Mouse (Mus musculus): ENCODE measurements around the gene Phf21a. TPM values are rescaled to one million over a fixed set of nuclear protein-coding genes. Genes with fewer than 3 reads are reported as not detected.

The Phf21a gene
- total RNA-seq, 2 experiments from 2014 or later: 33.4 to 69.2 TPM

DNA sequence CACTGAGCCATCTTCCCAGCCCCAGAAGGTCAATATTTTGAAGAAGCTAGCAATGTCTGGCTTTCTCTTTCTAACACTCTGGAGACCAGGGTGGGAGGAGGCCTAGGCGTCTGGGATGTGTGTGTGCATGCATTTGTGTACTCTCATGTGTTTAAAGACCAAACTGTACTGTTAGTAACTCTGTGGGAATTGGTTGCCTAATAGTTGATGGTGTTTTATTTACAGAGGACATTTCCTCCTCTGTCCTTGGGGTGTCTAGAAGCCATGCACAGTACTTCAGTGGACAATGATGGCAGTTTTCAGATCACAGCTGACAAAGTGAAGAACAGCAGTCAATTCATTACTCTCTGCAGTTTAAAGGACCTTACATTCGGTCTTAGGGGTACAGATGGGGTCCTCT is 254.3 kb downstream of the Phf21a start:
- ATAC-seq (replicated peaks; ENCODE audit: poor library complexity, severe bottlenecking): no peak

DNA sequence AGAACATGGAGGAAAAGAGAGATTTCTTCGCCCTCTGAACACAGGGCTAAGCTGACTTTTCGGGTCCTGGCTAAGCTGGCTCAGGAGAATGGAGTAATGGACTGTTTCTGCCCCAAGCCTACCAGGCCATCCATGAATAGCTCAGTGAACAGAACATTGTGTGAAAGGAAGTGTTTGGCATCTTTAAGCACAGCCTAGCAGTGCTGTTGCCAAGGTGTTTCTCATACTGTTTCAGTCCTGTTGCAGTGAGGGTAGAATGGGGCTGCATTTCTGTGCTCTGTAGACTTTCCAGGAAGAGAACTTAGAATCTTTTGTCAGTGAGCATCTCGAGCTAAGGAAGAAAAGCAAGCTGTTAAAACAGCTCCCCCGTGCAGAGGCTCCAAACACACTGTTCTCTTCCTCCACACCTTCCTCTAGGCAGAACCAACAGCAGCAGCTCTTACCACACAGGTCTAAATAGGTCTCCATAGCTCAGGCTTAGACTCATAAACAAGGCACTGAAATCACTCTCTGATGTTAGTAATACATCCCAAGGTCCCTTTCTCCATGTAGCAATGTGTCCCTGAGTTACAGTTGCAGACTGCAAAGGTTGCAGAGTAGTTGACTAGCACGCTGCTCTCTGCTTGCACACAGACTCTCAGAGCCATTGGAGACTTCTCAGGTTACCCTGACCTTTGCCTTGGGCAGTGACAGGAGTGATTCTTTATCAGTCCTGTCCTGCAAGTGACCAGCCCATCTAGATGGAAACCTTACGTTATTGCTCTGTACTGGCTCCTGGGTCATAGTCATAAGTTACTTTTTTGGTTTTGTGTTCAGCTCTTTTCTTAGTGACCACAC is 256.9 kb downstream of the Phf21a start:
- no peak for ATAC-seq (replicated peaks; ENCODE audit: poor library complexity, severe bottlenecking)

DNA sequence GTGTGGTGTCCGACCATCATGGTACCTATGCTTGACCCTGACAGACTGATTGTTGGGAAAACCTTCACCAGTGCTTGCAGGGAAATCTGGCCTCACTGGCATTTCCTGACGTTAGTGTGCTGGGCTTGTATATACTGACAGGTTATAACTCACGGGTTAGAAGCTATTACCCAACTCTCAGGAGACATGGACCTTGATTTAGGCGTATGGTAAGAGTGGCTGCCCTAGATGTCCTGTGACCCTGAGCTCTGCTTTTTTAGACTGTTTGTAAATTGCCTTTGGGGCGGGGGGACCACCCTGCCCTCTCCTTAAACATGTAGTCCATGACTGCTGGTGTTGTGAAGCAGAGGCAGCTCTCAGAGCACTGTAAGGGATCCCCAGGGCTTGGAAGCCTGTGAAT is 257.8 kb downstream of the Phf21a start:
- no peak for ATAC-seq (replicated peaks; ENCODE audit: poor library complexity, severe bottlenecking)

DNA sequence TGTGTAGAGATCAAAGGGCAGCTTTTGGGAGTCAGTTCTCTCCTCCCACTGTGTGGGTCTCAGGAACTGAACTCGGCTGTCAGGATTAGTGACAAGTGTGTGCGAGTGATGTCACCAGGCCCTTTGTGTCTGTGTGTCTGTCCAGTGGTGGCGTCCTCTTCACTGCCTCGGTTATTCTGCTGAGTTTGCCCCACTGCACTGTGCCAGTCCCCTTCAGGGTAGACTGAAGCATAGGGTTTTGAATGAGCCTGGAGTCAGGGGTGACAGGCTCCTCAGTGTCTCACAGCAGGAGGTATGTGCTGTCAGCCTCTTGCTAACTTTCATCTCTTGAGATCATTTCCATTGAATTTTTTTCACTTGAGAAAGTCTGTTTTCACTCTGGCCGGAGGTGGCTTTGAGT is 260.5 kb downstream of the Phf21a start:
- ATAC-seq (replicated peaks; ENCODE audit: poor library complexity, severe bottlenecking): no peak

DNA sequence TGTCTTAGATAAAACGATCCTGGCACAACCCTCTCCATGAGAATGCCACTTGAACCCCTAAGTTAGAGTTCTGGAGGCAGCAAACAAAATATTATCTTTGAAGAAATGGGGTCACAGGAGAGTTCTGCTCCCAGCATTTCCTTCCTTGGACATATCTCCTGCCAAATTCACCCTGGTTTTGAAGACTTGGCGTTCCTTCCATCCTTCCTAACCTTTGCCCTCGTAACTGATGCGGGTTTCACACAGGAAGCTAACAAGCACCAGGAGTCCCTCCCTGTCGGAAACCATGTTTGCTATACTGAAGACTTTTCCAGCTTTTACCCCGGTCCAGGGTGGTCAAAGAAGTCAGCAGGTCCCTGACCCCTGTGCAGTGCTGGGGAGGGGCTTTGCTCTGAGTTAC is 261.3 kb downstream of the Phf21a start:
- ATAC-seq (replicated peaks; ENCODE audit: poor library complexity, severe bottlenecking): no peak

DNA sequence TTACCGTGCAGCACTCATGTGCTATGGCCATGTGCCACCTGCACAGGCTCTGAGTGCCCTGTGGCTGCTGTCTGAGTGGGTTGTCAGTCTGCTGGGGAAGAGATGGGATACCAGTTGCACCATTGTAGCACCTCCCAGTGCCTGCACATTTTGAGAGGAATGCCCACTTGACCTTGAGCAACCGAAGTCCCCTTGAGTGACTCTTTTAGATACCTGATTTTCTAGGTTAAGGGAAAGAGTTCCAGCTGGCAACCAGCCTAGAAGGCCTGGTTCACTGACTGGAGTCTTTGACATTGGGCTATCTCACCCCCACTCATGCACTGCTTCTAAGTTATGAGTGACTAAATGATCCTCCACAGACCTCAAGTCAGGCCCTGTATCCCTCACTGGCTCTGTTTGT is 266.4 kb downstream of the Phf21a start:
- no peak for ATAC-seq (replicated peaks; ENCODE audit: poor library complexity, severe bottlenecking)

DNA sequence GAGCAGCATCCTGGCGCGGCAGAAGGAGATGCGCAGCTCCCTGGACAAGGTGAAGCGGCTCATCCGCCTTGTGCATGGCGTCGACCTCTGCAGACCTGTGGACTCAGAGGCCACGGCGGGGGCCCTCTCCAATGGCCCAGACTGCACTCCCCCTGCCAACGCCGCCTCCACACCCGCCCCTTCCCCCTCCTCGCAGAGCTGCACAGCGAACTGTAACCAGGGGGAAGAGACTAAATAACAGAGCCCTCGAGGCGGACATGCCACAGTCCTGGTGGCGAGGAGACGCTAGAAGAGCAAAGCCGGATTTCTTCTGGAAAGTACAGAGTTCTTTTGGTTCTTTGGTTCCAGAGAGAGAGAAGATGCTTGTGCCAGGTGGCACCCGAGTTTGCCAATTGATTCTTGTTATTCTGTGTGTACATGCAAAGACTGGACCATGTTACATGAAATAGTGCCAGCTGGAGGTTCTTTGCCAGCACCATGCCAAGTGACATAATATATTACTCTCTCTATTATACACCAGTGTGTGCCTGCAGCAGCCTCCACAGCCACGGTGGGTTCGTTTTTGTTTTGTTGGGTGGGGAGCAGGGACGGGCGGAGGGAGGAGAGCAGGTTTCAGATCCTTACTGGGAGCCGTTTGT is 267.4 kb downstream of the Phf21a start:
- no peak for ATAC-seq (replicated peaks; ENCODE audit: poor library complexity, severe bottlenecking)

DNA sequence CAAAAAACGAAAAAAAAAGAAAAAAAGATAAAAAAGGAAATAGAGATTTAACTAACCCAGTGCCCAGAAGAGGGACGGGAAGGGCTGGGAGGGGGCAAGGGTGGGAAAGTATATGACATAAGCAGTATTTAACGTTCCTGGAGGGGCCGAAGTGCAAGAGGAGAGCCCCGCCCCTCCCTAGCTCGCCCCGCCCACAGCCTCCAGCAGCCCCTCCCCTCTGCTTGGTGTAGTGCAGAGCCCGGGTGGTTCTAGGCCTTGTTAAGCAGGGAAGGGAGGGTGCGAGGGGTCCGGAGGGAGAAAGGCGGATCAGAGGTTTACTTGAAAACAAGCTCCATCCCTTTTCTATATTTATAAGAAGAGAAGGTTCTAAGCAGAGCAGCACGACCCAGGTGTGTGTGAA is 268.0 kb downstream of the Phf21a start:
- no peak for ATAC-seq (replicated peaks; ENCODE audit: poor library complexity, severe bottlenecking)

DNA sequence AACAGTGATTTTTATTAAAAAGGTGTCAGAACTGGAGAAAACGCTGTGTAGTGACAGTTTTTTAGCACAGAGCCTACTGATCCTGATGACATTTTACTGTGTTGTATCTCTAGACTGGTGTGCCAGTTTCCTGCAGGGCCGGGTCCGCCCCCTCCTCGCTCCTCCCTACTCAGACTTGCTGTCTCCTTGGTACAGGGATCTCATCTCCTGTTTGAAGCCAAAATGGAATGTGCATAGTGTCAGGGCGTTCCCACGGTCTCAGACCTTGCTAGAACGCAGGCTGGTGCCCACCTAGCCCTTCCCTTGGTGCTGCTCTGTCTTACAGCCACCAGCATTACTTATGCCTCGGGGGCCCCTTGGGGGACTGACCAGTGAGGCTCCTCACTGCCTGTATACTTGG is 268.9 kb downstream of the Phf21a start:
- no peak for ATAC-seq (replicated peaks; ENCODE audit: poor library complexity, severe bottlenecking)

DNA sequence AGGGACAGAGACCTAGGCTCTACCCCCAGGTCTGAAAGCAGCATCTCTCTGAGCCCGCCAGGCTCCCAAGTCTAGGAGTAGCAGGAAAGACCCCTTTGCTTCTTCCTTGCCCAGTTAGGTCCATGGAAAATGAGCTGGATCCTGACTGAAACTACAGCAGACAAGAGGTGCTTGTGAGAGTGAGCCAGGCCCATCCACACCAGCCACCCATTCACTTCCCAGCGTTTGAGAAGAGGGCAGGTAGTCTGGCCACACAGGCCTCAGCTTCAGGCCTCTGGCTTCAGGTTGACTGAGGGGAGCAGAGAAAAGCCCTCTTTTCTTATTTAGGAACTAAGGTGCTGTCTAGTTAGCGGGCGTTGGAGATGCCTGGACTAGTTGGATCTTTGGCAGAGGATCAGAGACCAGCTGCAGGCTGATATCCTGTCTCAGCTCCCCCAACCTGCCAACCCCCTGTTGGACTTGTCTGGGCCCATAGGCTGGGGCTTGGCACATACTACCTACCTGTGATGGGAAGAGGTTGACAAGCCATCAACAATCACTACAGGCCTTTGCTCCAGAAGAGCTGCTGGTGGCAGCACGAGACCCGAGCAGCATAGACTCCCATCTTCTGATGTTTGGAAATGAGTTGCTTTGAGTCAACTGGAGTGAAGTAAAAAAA is 269.8 kb downstream of the Phf21a start:
- ATAC-seq (replicated peaks; ENCODE audit: poor library complexity, severe bottlenecking): no peak

DNA sequence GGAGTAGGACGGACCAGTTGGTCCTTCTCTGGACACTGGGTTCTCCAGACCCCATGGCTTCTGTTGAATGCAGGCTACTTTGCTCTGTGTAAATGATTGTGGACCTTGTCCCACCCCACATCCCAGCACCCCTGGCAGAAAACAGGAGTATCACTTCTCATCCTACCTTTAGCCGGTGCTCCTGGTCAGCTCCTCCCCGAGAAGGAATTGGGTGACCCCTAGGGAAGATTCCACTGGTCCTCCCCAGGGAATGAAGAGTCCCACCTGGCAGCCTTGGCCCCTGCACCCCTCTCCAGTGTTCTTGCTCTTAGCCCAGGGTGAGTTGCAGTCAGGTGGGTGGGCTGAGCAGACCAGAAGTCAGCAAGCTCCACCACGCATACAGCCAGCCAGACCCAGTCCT is 271.2 kb downstream of the Phf21a start:
- no peak for ATAC-seq (replicated peaks; ENCODE audit: poor library complexity, severe bottlenecking)

DNA sequence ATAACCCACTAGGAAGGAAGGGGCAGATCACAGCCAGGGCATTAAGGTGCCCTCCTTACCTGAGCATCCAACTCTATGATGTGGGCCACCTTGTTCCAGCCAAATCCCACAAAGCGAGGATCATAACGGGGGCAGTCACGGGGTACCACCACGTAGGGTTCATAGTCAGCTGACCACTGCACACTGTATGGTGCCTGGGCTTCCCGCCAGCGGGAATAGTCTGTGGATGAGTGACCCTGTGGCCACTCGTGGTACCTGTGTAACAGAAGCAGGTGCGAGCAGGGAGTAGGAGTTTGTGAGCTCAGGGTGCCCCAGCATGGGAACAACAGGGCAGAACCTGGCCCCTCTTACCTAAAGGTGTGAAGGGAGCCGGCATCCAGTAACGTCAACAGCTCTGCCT is 272.7 kb downstream of the Phf21a start:
- ATAC-seq (replicated peaks; ENCODE audit: poor library complexity, severe bottlenecking): no peak

DNA sequence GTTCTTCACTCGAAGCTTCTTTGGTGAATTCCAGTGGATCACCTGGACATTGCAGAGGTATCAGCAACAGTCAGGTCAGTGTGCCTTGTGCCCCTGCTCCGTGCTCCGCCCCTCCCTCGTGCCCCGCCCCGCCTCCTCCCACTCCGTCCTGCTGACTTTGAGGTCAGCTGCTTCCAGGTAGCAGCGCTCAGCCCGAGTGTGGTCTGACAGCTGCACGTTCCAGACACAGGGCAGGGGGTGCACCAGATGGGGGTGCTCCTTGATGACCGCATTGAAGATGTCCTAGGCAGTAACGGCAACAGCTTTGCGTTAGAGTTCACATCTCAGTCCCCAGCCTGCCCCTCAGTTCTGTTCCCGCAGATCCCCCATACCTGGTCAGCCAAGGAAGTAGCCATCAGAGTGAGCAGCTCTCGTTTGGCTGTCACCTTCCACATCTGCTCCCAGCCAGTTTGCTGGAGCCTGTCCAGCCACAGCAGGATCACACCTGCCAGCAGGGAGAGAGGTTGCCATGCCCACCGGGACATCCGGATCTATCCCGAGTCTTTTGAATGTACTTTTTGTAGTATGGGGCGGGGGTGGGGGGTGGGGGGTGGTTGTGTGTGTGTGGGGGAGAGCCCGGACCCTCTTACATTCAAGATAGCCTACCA is 274.6 kb downstream of the Phf21a start:
- no peak for ATAC-seq (replicated peaks; ENCODE audit: poor library complexity, severe bottlenecking)

DNA sequence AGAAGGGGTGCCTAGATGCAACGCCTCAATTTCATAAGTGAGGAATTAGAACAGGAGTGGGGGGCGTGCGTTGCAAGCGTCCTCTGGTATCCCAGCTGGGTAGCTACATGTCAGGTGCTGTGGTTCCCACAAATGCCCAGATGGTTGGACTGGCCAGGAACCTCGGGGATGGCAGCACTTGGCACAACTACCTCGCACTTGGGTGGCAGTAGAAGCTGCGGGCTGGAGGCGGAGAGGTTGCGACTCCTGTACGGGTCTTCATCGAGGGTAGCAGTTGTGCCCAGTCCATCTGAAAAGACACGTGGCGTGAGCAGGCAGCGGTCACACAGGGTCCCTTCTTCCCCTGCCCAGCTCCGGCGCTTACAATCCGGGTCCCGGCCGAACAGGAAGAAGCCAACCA is 277.5 kb downstream of the Phf21a start:
- no peak for ATAC-seq (replicated peaks; ENCODE audit: poor library complexity, severe bottlenecking)

DNA sequence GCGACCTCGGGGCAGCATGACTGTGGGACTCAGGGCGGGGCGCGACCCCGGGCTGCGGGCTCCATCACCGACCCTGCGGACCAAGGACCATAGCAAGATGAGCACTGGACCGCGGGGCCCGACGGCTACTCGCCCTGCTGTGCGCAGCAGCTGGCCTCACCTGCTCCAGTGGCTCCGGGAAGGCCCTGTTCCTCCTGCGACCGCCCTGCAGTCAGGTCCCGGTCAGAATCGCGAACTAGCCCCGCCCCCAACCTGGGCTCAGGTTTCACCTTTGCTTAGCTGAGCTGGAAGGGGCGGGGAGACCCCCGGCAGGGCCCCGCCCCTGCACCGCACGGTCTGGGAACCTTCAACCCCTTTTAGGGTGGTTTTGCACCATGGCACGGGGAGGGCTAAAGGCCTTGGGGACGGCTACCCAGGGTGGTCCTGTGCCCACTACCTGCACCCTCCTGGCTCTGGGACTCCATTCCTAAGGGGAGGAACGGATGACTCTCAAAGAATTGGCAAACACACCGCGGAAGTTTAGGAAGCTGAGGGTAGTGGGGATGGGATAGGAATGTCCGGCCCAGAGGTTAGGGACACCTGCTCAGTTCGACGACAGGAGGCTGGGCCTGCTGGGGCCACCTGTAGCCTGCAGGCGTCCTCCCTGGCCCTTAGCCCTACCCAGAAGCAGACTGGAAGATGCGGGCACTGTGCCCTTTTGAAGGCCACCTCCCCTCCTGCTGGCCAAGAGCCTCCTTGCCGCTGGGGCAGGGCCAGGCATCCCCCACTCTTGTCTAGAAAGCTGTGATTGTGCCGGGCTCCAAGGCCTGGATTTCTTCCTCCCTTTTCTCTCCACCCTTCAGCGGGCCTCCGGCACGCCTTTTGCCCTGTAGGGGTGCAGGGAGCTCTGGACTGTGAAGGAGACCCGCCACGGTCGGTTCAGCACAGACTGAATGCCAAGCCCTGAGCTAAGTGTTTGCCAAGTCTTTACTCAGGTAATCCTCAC is 278.2 kb downstream of the Phf21a start:
- peak; percentile 15 for ATAC-seq (replicated peaks; ENCODE audit: poor library complexity, severe bottlenecking)

DNA sequence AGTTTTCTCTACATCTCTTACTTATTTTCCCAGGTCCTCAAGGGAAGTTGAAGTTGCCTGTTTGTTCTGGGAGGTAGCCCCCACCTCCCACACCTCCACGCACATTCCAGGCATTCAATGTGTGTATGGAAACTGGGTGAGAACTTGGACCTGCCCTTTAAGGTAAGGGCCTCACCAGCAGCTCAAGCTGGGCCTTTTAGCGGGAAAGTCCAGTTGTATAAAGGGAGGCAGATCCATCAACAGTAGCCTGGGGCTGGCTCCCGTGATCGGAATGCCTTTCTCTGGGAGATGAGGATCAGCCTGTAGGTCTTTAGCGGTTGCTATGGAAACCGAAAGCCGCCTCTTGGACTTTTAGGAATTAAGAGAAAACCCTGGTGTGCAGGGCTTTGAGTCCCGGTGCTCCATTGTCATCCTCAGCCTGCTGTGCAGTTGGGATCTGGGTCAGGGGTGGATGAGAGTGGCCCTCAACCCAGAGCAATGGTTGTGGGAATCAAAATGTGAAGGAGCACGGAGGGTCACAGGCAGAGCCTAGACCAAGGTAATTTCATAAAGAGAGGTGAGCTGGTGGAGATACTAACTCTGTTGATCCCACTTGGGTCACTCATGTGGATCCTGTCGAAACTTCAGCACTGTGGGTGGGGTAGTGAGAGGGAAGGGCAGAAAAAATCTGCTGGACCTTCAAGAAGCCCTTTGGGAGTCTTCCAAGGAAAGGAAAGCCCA is 279.2 kb downstream of the Phf21a start:
- ATAC-seq (replicated peaks; ENCODE audit: poor library complexity, severe bottlenecking): no peak

DNA sequence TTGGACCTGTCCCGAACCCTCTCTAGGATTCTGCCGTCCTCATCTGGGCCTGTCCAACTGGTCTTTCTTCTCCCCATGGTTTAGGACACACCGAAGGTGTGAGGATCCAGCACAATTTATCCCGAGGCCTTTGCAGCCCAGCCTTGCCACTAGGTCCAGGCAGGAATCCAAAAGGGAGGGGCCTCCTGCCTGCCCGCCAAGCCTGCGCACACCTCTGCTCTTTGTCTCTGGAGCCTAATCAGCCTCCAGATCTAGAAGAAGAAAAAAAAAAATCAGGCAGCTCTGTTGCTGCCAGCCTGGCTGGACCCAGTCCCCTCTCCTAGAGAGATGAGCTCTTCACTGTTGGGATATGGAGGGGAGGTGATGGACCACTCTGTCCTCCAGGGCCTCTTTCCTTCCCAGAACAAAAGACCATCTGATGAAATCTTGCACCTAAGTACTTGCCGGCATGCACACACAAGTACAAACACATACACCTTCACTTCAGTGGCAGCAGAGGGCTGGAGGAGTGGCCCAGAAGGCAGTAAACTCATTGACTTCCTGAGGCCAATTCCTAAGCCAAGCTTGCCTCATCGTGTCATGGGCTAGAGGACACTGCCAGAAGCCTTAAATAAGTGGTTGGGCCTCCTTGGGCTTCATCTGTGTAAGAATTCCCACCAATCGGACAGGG is 280.0 kb downstream of the Phf21a start:
- no peak for ATAC-seq (replicated peaks; ENCODE audit: poor library complexity, severe bottlenecking)

DNA sequence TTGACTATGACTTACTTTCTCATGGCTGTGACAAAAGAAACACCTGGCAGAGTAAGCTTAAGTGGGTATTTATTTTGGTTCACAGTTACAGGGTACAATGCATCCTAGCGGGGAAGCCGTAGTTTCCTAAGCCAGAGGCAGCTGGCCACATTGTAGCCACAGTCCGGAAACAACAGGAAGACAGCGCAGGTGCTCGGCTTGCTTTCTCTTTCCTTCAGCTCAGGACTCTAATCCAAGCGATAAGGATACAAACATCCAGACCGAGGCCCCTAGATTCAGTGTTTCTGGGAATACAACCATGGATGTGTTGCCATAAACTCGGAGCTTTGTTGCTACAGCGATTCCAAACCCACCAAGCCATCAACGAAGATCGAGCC is 280.5 kb downstream of the Phf21a start:
- ATAC-seq (replicated peaks; ENCODE audit: poor library complexity, severe bottlenecking): no peak

DNA sequence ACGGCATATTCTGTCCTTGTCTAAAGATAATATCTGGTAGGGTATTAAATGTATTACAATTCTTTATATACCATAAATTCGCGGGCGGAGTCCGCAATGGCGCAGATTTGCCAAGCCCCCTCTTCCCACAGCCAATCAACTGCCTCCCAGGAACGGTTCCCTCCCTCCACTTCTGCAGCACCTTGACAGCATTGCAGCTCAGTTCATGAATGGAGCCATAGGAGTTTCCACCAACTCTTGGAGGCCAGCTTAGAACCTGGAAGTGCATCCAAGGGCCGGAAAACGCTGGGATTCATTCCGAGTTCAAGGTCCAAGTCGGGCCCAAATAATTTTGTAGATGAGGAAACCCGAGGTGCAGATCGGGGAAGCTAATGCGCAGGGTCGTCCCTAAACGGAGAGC is 281.6 kb downstream of the Phf21a start, which contains the start of the genes Pex16 and Large2:
TSS of gene Pex16 (plus strand) at position 163 of the 400 bp plus-strand sequence.
TSS of gene Large2 (minus strand) at position 356 of the 400 bp plus-strand sequence.
- ATAC-seq (replicated peaks; ENCODE audit: poor library complexity, severe bottlenecking): peak; percentile 42

All from granulocyte monocyte progenitor cell, adult 5-6 weeks (primary cell).